Mouse (Mus musculus) liver, adult 2 months (tissue): Measurements from ENCODE around the gene Clint1.

Experiments
- CTCF ChIP-seq: fragments of 200-500 bp; IDR thresholded peaks from 2 replicates; pipeline ENCODE4 v1.5.1; 2011; ENCODE audit warnings: low read depth, low read length, control low read depth
- POLR2A ChIP-seq: fragments of 200-500 bp; IDR thresholded peaks from 2 replicates; pipeline ENCODE4 v1.6.1; 2011; ENCODE audit warnings: low read length, control low read depth; ENCODE audit not compliant: insufficient read depth; ENCODE audit errors: extremely low read depth

GRCm38 (mm10) chr11:45810805-45811204 lies 41.0 kb upstream of the Clint1 start:
- no peak for TF ChIP-seq CTCF
- TF ChIP-seq POLR2A: no peak
